Mouse (Mus musculus): Measurements from ENCODE around the gene Ncoa3. TPM values are rescaled to one million over a fixed set of nuclear protein-coding genes. Genes with fewer than 3 reads are reported as not detected.

The Ncoa3 gene
- total RNA-seq, 2 experiments from 2014 or later = 9.2 to 10.4 TPM

DNA sequence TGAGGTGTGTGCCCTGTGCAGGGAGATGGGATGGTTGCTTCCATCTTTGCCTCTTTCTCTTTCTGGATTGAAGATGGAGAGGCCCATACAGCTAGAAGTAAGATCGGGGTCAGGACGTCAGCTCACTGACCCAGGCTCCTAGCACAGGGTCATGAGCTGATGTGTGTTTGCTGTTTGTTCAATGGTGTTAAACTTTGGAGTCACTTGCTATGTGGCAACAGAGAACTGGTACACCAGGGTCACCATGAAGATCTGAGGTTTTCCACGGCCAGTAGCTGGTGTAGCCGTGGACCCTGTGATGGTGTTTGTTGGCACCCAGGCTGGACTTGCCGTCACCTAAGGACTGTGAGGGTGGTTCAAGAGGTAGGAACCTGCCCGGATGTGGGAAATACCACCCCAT, 100.0 kb downstream of the Ncoa3 start:
- no peak for ATAC-seq (replicated peaks; ENCODE audit: low FRiP score, poor library complexity, severe bottlenecking)

- no peak for ATAC-seq (replicated peaks; ENCODE audit: low FRiP score, poor library complexity, severe bottlenecking)
These were observed 103.9 kb downstream of the Ncoa3 start for GRCm38 (mm10) chr2:166096300-166096699.

- ATAC-seq (replicated peaks; ENCODE audit: low FRiP score, poor library complexity, severe bottlenecking) = no peak
These were observed 104.4 kb downstream of the Ncoa3 start for GRCm38 (mm10) chr2:166096834-166097233.

GRCm38 (mm10) chr2:166097443-166098291, 105.2 kb downstream of the Ncoa3 start:
- no peak for ATAC-seq (replicated peaks; ENCODE audit: low FRiP score, poor library complexity, severe bottlenecking)

DNA sequence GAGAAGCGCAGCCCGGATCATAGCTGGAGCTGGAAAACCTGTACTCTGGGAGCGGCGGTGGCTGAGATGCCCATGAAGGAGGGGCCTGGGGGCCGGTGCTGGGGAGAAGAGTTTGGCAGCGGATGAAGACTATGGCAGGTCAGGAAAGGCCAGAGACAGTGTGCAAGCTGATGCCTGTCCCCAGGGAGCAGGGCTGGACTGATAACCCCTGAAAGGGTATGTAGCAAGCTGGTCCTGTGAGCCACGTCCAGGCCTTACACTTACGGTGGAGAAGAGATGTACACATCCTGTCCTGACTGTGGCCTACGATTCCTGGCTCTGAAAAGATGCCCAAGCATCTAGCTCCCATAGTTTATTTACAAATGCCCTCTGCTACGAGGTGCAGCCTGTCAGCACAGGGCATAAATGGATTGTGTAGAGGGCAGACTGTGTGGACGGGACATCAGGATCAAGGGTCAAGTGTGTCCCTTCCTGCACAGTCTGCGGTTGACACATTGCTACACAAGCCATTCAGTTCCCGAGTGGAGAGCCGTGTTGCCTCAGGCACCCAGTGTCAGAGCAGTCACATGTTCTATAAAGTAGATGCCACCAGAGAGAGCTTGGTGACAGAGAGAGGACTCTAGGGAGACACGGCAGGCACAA, 106.0 kb downstream of the Ncoa3 start:
- ATAC-seq (replicated peaks; ENCODE audit: low FRiP score, poor library complexity, severe bottlenecking) = no peak

- no peak for ATAC-seq (replicated peaks; ENCODE audit: low FRiP score, poor library complexity, severe bottlenecking)
These were observed 108.2 kb downstream of the Ncoa3 start for GRCm38 (mm10) chr2:166100309-166101262.

- ATAC-seq (replicated peaks; ENCODE audit: low FRiP score, poor library complexity, severe bottlenecking) = no peak
These were observed 110.5 kb downstream of the Ncoa3 start for GRCm38 (mm10) chr2:166102893-166103292.

DNA sequence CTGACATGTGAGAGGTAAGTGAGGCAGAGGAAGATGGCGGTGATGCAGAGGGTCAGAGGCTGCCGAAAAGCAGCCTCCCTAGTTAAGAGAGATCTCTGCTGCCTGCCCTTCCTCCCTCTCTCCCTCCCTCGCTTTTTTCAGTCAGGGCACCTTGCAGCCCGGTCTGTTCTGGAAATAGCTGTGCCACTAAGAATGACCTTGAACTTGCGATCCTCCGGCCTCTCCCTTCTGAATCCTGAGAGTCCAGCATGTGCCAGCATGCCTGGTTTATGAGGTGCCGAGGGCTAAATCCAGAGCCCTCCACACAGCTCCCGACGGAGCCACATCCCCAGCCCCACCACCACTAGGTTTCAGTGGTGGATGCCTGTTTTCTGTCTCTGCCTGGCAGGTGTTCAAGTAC, 113.5 kb downstream of the Ncoa3 start:
- no peak for ATAC-seq (replicated peaks; ENCODE audit: low FRiP score, poor library complexity, severe bottlenecking)

DNA sequence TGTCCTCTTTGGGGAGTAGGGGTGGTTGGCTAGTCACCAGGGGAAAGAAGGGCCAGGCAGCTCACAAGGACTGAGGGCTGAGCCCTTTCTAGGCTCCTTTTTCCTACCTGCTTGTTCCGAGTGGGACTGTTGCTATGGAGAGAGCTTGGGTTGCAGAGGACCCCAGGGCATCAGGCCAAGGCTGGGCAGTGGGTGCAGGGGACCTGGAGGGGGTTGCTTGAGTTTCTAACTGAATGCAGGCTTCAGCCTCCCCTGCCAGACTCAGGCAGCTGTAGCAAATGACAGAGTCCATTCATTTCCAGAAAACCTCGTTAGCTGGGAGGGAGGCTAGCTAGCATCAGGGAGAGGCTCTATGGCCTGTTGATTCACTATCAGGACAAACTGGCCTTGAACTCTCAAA, 114.2 kb downstream of the Ncoa3 start:
- no peak for ATAC-seq (replicated peaks; ENCODE audit: low FRiP score, poor library complexity, severe bottlenecking)

- no peak for ATAC-seq (replicated peaks; ENCODE audit: low FRiP score, poor library complexity, severe bottlenecking)
These were observed 115.5 kb downstream of the Ncoa3 start for GRCm38 (mm10) chr2:166107911-166108310.

GRCm38 (mm10) chr2:166108326-166108725, 115.9 kb downstream of the Ncoa3 start:
- ATAC-seq (replicated peaks; ENCODE audit: low FRiP score, poor library complexity, severe bottlenecking) = no peak

- no peak for ATAC-seq (replicated peaks; ENCODE audit: low FRiP score, poor library complexity, severe bottlenecking)
These were observed 118.3 kb downstream of the Ncoa3 start for GRCm38 (mm10) chr2:166110764-166111163.

GRCm38 (mm10) chr2:166111238-166111637, 118.8 kb downstream of the Ncoa3 start:
- no peak for ATAC-seq (replicated peaks; ENCODE audit: low FRiP score, poor library complexity, severe bottlenecking)

DNA sequence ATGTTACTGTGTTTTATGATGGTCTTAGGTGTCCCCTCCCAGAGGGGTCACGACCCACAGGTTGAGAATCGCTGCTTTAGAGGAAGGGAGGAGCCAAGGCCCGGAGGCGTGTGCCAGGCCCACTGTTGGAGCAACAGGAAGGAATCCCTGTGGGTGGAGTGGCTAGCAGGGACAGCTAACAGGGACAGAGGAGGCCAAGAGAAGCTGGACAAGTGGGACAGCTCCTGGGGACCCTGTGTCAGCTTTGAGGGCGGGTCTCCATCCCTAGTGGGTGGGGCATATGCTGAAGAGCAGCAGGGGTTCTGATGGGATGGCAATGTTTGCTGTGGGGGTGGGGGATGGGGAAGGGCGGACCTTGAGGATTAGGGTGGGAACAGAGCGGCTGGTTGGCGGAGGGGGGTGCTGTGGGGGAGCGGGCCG, 119.4 kb downstream of the Ncoa3 start:
- no peak for ATAC-seq (replicated peaks; ENCODE audit: low FRiP score, poor library complexity, severe bottlenecking)

DNA sequence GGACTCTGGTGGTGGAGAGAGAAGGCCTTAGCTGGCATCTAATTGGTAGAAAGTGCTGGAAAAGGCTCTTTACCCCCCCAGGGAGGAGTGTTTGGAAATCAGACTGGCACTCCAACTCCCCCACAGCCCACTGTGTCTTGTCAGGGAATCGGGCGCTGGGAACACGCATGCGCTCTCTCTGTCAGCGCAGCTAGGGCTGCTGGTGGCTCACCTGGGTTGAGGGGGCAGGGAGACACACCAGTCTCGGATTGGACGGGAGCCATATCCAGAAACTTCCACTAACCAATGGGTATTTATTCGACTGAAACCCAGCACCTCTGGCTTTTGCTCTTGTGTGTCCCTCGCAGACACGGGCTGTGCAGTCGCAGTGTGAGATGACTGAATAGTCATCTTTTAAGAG, 120.5 kb downstream of the Ncoa3 start:
- no peak for ATAC-seq (replicated peaks; ENCODE audit: low FRiP score, poor library complexity, severe bottlenecking)

DNA sequence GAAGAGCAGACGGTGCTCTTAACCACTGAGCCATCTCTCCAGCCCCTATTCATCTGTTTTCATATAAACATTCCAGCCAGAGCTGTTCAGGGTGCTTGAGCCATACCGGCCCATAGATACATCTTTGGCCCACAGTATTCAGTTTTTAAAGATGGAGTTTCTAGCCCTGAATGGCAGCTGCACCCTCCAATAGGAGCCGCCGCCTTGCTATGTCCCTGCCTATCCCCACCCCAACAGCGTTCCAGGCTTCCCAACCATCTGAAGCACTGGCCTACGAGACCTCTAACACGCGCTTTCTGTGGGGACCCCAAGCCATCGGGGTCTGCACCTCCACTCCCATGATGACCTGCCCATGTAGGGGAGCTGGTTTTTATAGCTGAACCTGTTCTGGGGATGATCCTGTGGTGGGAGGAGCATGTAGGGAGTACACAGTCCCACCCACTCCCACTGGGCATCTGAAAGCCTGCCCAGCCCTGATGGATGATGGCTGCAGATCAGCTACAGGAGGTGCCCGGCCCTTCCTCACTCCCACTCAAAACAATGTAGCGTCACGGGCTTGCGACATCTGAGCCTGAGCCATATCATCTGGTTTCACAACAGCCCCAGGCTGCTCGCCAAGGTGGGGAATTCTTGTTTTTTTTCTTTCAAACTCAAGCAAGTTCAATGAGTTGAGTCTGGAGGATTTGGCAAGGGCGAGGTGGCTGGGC, 123.3 kb downstream of the Ncoa3 start:
- no peak for ATAC-seq (replicated peaks; ENCODE audit: low FRiP score, poor library complexity, severe bottlenecking)

- no peak for ATAC-seq (replicated peaks; ENCODE audit: low FRiP score, poor library complexity, severe bottlenecking)
These were observed 123.8 kb downstream of the Ncoa3 start for GRCm38 (mm10) chr2:166116278-166116608.

DNA sequence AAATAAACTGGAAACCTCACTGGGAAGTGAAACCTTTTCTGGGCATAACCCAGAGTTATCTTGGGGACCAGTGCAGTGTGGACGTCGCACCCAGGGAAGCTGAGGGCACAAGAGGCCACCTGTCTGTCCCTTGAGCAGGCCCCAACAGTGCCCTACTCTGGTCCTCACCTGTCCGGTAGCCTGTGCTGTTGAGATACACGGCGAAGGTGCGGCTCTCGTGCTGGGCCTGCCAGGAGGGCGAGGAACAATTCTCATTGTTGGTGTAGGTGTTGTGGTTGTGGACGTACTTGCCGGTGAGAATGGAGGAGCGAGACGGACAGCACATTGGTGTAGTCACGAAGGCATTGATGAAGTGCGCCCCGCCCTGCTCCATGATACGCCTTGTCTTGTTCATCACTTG, 124.3 kb downstream of the Ncoa3 start:
- ATAC-seq (replicated peaks; ENCODE audit: low FRiP score, poor library complexity, severe bottlenecking) = no peak

DNA sequence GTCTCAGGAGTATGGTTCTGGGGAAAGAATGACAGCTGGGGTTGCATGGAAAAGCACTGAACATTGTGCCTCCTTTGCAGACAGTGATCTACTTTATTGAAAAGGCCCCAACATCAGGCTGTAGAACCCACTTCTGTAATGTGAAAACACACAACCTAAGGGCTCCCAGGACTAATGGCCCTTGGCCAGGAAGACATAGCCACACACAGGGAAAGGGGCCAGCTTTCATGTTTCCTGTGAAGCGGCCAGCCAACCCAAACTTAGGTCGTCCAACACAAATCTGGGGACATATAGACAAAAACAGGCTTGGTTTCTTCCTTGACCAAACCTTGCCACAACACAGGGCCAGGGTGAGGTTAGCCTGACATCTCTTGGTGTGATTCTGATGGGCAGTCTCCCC, 127.6 kb downstream of the Ncoa3 start:
- ATAC-seq (replicated peaks; ENCODE audit: low FRiP score, poor library complexity, severe bottlenecking) = no peak

Measured in erythroblast, adult 5-6 weeks (primary cell).